Mouse (Mus musculus) stomach, postnatal 0 days (tissue): ENCODE results near the gene Haao. TPM values are rescaled to one million over a fixed set of nuclear protein-coding genes. Genes with fewer than 3 reads are reported as not detected.

Experiments used
- ATAC-seq: fragments of 200-750 bp; cut with Nextera tagmentation; 2 replicates; pipeline ENCODE4 v1.8.0; 2017; ENCODE audit not compliant: low FRiP score, low TSS enrichment
- DNase-seq: peaks from one replicate; pipeline ENCODE4 v3.0.0-alpha.2; 2016; ENCODE audit warnings: low spot score
- H3K27ac ChIP-seq: fragments of 300-500 bp; sonication (generic); replicated peaks from 2 replicates; pipeline ENCODE4 v1.5.1; 2014; ENCODE audit warnings: mild to moderate bottlenecking, control low read depth
- H3K27me3 ChIP-seq: fragments of 300-500 bp; sonication (generic); 2 replicates; pipeline ENCODE4 v1.6.1; 2014; ENCODE audit warnings: low read length; ENCODE audit not compliant: control insufficient read depth, insufficient read depth
- H3K36me3 ChIP-seq: fragments of 300-500 bp; sonication (generic); 2 replicates; pipeline ENCODE4 v1.6.1; 2014; ENCODE audit warnings: low read length, mixed read lengths; ENCODE audit not compliant: control insufficient read depth, insufficient read depth
- H3K4me1 ChIP-seq: fragments of 300-500 bp; sonication (generic); replicated peaks from 2 replicates; pipeline ENCODE4 v1.6.1; 2014; ENCODE audit warnings: antibody characterized with exemption; ENCODE audit not compliant: control insufficient read depth, insufficient read depth
- H3K4me2 ChIP-seq: fragments of 300-500 bp; sonication (generic); replicated peaks from 2 replicates; pipeline ENCODE4 v1.6.1; 2014; ENCODE audit warnings: low read depth, mild to moderate bottlenecking, control low read depth, moderate library complexity
- H3K4me3 ChIP-seq: fragments of 300-500 bp; sonication (generic); 2 replicates; pipeline ENCODE4 v1.5.1; 2014; ENCODE audit warnings: low read depth, low read length, control low read depth
- H3K9ac ChIP-seq: fragments of 300-500 bp; sonication (generic); 2 replicates; pipeline ENCODE4 v1.6.1; 2014; ENCODE audit warnings: mild to moderate bottlenecking, low read length, control low read depth, mixed read lengths
- H3K9me3 ChIP-seq: fragments of 300-500 bp; sonication (generic); 2 replicates; pipeline ENCODE4 v1.6.1; 2016; ENCODE audit warnings: low read length; ENCODE audit not compliant: control insufficient read depth
- CTCF ChIP-seq: IDR thresholded peaks from 2 replicates; pipeline ENCODE4 v1.5.1; 2016; ENCODE audit warnings: antibody characterized with exemption, low read depth, mild to moderate bottlenecking, moderate library complexity
- EP300 ChIP-seq: optimal IDR thresholded peaks from 2 replicates; pipeline ENCODE3; 2016; ENCODE audit warnings: antibody characterized with exemption
- WGBS: fragments of 180-500 bp; shearing (Covaris S2); extraction: QIAGEN DNeasy Blood & Tissue Kit; methylation state at CpG from one replicate; pipeline ENCODE4 v1.1.7; 2014; 5-methylcytosine and 5-hydroxymethylcytosine counted together
- polyA plus RNA-seq: library from polyadenylated mRNA; unstranded; fragments of >200 nt; fragmentation: Nextera tagmentation; extraction: Ambion mirVana; gene quantifications from 2 replicates; pipeline ENCODE4 v1.2.1, GENCODE M21; 2015

The Haao gene
- polyA plus RNA-seq, 1 experiment from 2014 or later: 0.13 TPM

DNA sequence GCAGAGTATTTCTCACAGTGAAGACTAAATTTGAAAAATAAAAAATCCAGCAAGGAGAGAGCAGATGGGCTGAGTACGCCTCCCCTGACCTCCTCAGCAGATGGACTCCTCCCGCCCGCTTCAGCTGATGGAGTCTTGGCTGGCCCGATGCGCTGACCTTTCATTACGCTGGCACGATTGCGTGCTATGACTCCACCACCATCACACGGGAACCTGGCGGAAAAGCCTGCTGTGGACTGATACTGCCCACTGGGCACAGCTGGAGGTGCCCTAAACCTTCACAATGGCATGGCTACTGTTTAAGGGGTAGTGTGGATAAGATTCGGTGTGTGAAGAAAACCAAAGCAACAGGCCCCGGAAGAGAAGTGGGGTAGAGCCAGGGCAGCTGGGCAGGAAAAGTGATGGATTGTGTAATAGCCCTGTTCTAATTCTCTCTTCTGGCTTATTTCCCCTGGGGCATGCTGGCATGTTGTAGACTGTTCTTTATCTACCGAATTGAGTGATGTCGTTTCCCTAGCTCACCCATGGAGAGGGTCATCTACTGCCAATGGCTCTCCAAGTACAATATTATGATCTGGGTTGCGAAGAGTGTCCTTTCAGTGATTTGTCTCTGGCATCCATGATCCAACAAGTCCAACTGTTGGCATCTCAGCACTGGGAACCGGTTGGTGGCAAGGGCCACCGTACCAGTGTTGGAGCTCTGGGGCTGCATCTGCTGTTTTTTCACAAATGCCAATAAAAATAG is 35.4 kb downstream of the Haao start:
- peaks cover 6% of the 10 kb centered on the region; the same call in 1 of the 2 replicates for H3K36me3 ChIP-seq
- no peak overlapping the region for H3K4me2 ChIP-seq
- H3K4me1 ChIP-seq: no peaks in the 10 kb centered on the region
- ATAC-seq: no peak
- no peaks in the 10 kb centered on the region for H3K27me3 ChIP-seq
- no peak overlapping the region for H3K27ac ChIP-seq
- DNase-seq: no peak
- no peak overlapping the region for H3K9ac ChIP-seq
- no peaks in the 10 kb centered on the region for H3K9me3 ChIP-seq
- 93% methylated on average over 17 of the region's 17 CpGs for WGBS
- H3K4me3 ChIP-seq: no peak overlapping the region
- no peak for TF ChIP-seq EP300
- no peak for TF ChIP-seq CTCF

DNA sequence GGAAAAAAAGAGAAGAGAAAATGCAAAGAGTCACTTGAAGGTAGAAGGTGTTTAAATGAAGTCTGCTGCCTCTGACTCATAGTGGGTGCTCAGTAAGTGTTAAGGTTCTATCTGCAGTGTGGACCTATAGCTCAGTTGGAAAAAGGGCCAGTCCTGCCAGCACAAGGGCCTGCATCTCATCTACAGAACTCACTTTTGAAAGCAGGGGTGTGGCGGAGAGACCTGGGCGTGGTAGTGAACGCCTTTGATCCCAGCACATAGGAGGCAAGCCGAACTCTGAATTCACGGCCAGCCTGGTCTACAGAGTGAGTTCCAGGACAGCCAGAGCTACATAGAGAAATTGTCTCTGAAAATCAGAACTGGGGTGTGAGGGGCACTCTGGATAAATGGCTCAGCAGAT is 37.5 kb downstream of the Haao start:
- 75% methylated on average over 5 of the region's 5 CpGs for WGBS

DNA sequence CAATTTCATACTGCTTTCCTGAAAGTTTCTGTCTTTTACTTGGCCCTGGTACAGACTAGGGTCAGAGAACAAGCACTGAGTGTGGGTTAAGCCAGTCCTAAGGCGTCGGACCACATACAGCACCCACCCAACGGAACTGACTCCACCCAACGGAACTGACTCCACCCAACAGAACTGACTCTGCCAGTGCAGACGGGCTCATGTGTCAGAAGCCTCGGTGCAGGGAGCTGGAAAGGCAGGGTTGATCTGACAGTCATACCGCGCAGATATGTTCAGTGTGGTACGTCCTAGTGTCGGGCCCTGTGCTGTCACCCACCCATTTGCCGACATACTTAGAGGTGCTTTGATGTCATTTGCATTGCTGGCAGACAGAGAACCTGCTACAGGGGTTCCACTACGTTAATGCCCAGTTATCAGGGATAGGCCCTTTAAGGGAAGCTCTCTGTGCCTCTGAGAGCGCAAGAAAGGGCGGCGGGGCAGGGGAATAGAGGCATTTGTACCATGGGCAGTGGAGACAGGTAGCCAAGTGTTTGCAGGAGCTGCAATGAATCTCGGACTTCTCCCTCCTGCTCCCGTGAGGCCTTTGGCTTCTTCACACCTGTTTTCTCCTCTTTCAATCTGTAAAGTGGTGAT is 38.5 kb downstream of the Haao start:
- ATAC-seq: peak; percentile 31; the same call in 1 of the 2 replicates
- TF ChIP-seq CTCF (no peak), EP300 (no peak)
- H3K4me1 ChIP-seq: no peaks in the 10 kb centered on the region
- no peaks in the 10 kb centered on the region for H3K9me3 ChIP-seq
- peaks cover 10% of the 10 kb centered on the region; the same call in 1 of the 2 replicates for H3K36me3 ChIP-seq
- no peak overlapping the region for H3K4me3 ChIP-seq
- 78% methylated on average over 17 of the region's 17 CpGs for WGBS
- no peak overlapping the region for H3K27ac ChIP-seq
- no peak for DNase-seq
- H3K4me2 ChIP-seq: no peak overlapping the region
- H3K9ac ChIP-seq: no peak overlapping the region
- H3K27me3 ChIP-seq: no peaks in the 10 kb centered on the region

More for the DNA sequence above, 37.5 kb downstream of the Haao start:
- peaks cover 7% of the 10 kb centered on the region; the same call in 1 of the 2 replicates for H3K36me3 ChIP-seq
- H3K4me3 ChIP-seq: no peak overlapping the region
- no peak overlapping the region for H3K27ac ChIP-seq
- TF ChIP-seq CTCF (no peak), EP300 (no peak)
- no peaks in the 10 kb centered on the region for H3K9me3 ChIP-seq
- H3K27me3 ChIP-seq: no peaks in the 10 kb centered on the region
- no peak overlapping the region for H3K4me2 ChIP-seq
- no peaks in the 10 kb centered on the region for H3K4me1 ChIP-seq
- ATAC-seq (no peak), DNase-seq (no peak)
- no peak overlapping the region for H3K9ac ChIP-seq

DNA sequence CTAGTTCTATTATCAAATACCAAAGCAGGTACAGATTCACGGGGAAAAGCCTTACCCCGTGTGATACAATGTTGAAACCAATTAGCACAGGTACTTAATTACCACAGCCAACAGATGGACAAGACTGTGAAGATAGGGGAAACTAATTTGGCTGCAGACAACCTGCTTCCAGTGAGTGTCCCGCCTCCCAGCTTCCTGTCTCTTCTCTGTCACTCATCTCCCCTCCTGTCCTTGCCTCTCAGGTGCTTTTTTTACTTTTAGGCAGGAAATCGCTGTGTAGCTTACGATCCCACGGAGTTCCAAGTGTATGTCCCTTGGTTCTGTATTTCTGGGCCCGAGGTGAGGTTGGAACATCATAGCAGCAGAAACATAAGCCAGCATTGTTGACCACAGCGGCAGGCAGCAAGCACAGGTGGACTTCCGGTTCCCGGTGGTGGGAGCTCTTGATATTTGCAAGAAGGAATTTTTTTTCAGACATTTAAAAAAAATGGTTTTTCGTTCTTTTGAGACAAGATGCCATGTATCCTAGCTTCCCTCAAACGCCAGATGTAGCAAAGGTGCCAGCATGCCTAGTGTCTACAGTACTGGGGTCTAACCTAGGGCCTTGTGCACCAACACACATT is 39.2 kb downstream of the Haao start:
- TF ChIP-seq EP300: no peak
- TF ChIP-seq CTCF: no peak
- no peak for ATAC-seq
- peaks cover 14% of the 10 kb centered on the region; the same call in 1 of the 2 replicates for H3K36me3 ChIP-seq
- 90% methylated on average over 12 of the region's 12 CpGs for WGBS
- no peaks in the 10 kb centered on the region for H3K9me3 ChIP-seq
- H3K9ac ChIP-seq: no peak overlapping the region
- H3K27ac ChIP-seq: no peak overlapping the region
- H3K27me3 ChIP-seq: no peaks in the 10 kb centered on the region
- no peaks in the 10 kb centered on the region for H3K4me1 ChIP-seq
- no peak overlapping the region for H3K4me2 ChIP-seq
- DNase-seq: no peak
- no peak overlapping the region for H3K4me3 ChIP-seq

DNA sequence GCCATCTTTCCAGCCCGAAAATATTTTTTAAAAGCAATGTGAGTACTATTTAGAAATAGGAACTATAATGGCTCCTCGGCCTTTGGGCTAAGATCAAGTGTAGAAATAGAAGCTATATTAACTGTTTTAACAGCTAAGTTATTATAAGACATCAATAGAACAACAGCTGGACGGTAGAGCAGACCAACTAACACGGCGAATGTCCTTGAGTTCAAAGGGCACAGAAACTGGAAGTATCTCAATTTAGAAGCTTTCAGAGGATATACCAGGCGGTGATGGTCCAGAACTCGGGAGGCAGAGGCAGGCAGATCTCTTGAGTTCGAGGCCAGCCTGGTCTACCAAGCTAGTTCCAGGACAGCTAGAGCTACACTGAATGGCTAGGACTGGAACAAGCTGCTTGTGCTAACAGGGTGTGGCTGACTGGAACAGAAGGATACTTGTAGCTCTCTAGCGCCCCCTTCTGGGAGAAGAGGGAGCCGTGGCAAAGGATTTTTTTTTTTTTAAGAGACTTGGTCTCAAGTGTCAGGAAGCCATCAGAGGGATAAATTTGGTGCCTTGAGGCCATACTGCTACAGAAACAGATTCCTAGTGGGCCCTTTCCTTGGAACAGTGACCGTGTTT is 39.9 kb downstream of the Haao start:
- no peak overlapping the region for H3K4me3 ChIP-seq
- DNase-seq: peak; percentile 75
- no peaks in the 10 kb centered on the region for H3K27me3 ChIP-seq
- no peaks in the 10 kb centered on the region for H3K9me3 ChIP-seq
- no peak for ATAC-seq
- H3K27ac ChIP-seq: no peak overlapping the region
- H3K36me3 ChIP-seq: peaks cover 14% of the 10 kb centered on the region; the same call in 1 of the 2 replicates
- WGBS: 71% methylated on average over 11 of the region's 11 CpGs
- H3K4me2 ChIP-seq: no peak overlapping the region
- no peaks in the 10 kb centered on the region for H3K4me1 ChIP-seq
- TF ChIP-seq EP300: no peak
- TF ChIP-seq CTCF: peak; percentile 83
- no peak overlapping the region for H3K9ac ChIP-seq
